Mouse (Mus musculus): ENCODE data around the gene Radil.

The Radil gene

DNA sequence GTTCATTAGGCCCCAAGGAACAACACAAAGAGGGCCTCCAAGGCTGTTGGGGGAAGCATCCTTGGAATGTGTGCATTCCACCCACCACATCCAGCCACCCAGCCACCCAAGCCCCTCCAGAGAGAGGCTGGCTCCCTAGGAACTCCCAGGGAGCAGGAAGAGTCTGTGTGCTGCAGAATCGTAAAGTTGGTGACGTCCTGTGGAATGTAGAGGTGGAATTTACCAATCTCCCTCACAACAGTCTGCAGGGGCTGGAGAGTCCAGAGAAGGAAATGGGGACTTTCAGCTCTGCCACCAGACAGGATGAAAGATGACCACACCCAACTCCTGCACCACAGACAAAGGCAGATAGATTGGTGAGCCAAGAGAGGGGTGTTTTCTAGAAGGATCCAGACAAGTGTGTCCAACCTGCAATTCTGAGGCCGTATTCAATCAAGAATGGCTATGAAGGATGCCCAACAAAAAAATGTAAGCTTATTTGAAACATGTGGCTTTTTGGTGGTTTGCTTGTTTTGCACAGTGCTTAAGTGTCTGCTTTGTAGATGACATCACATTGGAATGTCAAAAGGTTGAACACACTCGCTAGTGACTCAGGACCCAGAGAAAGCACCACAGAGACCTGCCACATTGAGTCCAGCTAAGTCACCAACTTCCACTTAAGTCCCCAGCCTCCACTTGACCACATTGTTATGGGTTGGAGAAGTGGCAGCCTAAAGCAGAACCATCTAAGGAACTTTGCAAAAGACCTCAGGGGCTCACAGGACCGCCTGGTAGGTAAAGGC, 5.7 kb downstream of the Radil start:
- DNase-seq (ENCODE audit: extremely low read depth, low read depth, low spot score) = no peak

DNA sequence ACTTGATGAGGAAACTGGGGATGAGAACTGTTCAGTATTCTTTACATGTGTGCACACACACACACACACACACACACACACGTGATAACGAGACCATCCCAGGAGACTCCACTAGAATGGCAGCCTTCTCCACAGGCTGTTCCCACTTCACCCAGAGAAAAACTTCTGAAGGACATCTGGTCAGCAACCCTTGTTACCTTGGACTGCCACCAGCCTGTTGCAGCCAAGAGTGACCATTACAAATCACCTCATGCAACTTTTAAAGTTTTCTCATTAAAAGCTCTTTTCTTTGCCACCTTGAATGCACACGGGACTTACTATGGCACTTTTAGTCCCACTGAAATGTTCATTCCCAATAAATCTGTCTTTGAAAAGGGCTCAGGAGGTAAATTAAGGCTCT, 13.6 kb downstream of the Radil start:
- DNase-seq (ENCODE audit: extremely low read depth, low read depth, low spot score) = no peak

DNA sequence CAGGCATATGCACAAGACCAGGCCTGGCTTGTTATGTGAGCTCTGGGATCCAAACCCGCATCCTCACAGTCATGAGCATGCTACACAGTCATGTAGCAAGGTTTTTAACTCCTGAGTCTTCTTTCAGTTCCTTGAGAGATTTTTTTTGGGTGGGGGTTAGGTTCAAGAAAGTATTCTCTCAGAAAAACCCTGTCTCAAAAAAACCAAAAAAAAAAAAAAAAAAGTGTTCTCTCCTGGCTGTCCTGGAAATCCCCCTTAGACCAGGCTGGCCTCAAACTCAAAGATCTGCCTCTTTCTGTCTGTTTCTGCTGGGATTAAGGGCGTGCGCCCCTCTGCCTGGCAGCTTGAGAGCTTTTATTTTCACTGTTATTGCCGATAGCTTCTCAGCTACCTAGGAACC, 15.5 kb downstream of the Radil start:
- no peak for DNase-seq (ENCODE audit: extremely low read depth, low read depth, low spot score)

DNA sequence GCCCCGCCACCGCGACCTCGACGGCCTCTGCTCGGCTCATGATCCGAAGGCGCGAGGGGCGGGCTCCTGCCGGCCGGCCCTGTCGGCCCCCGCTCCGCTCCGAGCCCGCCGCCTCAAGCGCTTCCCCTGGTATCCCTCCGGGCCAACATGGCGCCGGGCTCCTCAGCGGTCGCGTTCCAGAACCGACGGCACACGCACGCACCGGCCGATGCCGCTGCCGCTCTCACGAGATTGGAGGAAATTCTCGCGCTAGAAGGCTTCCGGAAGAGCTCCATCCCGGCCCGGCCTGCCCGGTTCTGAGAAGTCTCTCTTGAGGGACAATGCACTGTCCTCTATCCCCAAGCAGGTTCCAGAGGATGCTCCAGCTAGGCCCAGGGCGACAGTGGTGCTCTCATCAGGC, 21.0 kb downstream of the Radil start, which contains the start of gene Papolb:
Papolb (minus strand) TSS at position 162 of the 400 bp plus-strand sequence.
- no peak for DNase-seq (ENCODE audit: extremely low read depth, low read depth, low spot score)

DNA sequence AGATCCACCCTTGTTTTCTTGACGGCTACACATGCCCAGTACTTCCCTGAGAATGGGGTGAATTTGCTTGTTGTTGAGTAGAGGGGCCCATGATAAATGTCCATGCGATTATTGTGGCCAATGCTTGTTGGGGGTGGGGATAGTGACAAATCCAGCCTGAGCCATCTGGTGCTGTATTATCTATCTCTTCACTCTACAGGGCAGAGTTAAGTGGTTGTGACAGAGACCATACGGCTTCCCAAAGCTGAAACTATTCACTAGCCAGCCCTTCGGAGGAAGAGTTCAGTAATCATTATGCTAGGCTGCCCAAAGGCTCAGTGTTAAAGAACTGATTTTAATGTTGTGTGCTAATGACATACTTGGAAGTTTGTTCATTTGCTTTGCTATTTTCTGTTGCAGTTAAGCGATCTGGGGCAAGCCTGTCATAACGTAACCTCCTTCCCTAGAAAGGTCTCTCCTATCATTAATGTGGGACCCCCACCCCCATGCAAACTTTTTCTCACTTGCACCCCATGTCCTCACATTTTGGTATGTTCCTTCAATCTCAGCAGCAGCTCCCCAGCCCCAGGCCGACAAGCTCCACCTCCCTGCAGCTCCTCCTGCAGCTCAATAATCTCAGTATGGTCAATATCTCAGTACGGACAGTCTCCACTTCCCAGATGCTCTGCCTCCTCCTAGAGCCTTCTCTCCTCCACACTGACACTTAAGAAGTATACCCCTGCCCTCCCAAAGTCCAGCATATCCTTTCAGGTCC, 26.0 kb downstream of the Radil start:
- no peak for DNase-seq (ENCODE audit: extremely low read depth, low read depth, low spot score)

DNA sequence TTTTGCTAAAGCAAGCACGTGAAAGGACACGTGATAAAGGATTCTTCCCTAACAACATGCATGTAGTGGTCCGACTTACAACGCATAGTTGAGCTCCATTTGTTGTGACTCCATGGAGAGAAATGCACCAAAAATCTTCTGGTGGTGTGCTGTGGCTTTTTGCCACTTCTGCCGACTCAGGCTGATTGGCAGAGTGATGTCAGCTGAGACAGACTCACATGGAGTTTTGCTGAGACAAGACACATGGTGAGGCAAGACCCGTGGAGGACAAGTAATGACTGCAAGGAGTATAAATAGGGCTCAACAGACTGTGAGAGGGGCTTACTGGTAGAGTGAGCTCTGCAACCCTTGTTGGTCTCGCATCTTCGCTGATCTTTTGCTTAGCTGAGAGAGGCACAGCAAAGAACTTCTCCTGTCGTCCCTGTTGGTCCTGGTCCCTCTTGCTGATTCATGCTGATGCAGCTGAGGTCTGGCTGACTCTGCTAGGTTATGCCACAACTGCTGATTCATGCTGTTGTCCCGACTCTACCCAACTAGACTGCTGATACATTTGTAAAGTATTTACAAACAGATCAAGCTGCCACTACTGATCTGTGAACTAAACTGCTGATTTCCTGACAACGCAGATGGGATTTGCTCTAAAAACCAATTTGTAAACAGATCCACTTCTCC, 29.6 kb downstream of the Radil start:
- DNase-seq (ENCODE audit: extremely low read depth, low read depth, low spot score) = no peak

DNA sequence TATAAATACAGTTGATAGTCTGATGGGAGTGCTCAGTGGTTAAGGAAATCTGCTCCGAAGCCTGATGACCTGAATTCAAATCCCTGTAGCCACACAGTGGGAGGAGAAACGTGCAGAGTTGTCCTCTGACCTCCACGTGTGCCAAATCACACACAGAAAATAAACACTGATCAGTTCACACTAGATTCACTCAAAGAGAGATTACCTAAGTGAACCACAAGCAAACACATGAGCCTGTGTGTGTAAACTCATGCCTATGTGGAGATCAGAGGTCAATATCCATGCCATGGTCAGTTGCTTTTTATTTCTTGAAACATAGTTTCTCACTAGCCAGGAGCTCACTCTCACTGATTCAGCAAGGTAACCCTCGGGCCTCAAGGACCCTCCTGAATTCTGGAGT, 30.5 kb downstream of the Radil start:
- DNase-seq (ENCODE audit: extremely low read depth, low read depth, low spot score) = no peak

DNA sequence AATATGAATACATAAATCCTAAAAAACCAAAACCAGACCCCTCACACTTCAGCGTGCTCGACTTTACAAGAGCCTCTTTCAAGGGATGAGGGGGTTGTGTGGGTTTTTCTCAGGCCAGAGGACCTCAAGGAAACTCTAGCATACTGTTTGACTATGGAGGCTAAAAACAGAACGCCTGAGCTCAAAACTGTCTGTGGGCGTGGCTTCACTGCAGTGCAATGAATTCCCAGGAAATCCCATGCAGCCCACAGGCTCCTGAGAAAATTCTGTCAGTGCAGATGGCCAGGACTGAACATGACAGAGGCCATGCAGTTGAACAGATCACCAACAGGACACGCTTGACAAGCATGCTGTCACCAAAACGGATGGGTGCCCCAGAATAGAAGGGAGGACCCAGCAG, 31.9 kb downstream of the Radil start:
- DNase-seq (ENCODE audit: extremely low read depth, low read depth, low spot score) = no peak

DNA sequence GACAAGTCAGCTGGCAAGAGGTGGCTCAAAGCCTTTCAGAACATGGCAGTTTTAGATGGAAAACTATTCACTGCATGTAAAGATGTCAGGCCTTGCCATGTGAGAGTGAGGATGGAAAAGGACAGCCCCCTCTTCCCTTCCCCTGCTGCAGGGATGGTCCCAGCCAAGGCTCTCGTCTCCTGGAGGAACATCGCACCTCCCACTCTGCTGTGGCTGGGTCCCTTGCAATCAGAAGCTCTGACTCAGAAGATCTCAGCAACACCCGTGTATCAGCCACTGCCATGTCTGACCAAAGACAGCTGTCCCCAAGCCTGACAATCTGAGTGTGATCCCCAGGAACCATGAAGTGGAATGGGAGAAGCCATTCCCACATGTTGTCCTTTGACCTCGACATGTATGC, 38.8 kb downstream of the Radil start:
- DNase-seq (ENCODE audit: extremely low read depth, low read depth, low spot score) = no peak

DNA sequence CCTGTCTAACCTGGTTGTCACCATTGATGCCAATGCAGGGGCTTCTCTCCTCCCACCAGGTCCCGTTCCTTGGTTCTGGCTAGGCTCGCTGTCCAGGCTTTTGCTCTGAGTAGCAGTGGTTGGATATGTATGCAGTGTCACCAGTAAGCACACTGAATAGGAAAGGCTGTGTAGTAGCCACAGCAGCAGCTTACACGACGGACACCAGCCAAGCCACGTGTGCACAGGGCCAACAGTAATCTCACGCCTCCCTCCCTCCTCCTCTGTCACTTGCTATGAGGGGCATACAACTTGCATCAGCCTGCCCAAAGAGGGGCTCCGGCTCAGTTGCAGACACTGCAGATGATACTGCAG, 40.9 kb downstream of the Radil start:
- no peak for DNase-seq (ENCODE audit: extremely low read depth, low read depth, low spot score)

DNA sequence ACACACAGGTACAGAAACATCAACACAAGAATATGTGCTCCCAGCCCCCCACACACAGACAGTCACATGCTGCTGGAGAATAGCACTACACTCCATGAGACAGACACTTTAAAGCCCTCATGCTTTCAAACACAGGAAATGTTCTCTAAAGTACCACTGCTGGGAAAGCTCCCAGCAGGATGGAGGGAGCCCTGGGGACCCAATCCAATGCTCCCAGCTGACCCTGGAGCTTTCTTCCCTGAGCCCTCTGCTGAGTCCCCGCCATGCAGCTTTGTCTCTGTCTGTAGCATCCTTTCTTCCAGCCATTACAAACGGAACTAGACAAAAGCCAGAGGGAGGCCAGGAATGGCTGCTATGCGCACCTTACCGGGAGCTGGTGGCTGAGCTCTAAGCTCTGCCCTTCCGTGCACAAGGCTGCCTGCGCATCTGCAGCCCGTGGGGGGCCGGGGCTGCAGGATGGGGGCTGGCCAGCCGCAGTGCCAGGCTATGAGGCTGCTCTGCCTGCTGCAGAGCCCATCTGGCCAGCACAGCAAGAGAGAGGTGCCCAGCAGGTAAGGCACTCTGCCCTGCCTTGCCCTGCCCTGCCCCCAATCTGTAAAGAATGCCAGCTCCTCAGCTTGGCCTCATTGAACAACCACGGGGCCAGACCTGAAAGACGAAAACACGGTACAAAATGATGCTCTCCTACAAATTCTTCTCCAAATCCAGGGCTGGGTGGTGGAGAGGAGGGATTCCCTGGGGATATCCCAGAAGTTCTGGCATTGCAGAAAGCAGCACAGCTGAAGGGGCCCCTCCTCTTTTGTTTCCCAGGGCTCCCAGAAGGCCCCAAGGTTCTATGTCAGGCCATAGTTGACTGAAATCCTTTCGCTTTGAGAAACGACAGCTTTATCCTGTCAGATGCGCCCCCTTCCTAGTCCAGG, 41.5 kb downstream of the Radil start:
- no peak for DNase-seq (ENCODE audit: extremely low read depth, low read depth, low spot score)

DNA sequence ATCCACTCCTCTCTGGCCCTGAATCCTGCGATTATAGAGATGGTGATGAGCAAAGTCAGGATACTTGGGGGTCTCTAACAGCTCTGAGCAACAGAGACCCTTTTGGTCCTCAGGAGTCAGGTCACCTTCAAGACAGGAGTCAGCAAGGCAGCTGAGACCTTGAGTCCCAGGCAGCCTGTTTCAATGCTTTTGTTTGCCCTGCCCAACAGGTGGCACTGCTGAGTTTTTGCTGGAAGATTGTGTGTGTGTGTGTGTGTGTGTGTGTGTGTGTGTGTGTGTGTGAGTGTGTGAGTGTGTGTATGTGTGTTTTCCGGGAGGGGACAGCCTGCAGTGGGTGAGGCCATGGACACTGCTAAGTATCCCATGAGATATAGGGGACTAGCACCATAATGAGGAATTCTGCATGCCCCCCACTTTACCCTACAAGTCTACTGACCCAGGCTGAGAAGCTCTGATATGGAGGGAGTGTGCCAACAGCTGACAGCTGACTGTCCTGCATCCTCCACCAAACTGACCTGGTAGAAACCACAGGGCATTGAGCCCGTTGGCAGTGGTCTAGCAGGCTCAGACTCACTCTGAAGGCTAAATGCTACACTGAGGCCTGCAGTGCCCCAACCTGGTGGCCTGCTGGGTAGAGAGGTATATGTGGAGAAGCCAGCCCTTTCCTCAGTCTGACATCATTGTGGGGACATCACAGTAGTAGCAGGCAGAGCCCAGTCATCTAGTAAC, 45.0 kb downstream of the Radil start:
- no peak for DNase-seq (ENCODE audit: extremely low read depth, low read depth, low spot score)

DNA sequence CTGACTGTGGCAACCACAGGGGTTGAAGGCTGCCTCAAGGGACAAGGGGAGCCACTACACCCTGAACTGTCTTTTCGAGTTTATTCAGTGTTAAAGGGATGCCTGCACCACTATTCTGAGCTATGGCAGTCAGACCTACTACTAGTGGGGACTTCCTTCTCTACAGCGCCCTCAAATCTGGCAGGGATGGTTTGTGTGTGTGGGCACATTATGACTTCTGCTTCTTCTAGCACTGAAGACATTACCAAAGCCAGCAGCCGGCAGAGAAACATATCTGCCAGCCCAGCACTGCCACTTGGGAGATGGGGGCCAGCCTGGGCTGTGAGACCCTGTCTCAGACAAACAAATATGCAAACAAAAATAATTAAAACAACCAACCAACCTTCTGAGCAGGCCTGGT, 46.7 kb downstream of the Radil start:
- DNase-seq (ENCODE audit: extremely low read depth, low read depth, low spot score) = no peak

DNA sequence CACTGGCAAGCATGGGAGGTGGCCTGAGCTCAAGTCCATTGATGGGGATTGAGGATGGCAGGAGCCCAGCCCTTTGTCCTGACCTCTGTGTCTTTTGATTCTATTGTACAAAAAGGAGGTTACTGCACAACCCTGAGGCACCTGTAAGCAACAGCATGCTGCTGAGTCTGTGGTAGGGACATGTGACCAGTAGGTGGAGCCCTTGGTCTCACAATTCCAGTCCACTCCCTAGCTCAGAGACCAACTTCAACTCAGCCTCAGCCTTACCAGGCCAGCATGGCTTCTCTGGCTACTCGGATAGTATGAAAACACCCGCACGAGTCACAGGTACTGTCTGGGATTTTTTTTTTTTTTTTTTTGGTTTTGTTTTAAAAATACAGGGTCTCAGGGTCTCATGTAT, 48.5 kb downstream of the Radil start:
- DNase-seq (ENCODE audit: extremely low read depth, low read depth, low spot score) = no peak

DNA sequence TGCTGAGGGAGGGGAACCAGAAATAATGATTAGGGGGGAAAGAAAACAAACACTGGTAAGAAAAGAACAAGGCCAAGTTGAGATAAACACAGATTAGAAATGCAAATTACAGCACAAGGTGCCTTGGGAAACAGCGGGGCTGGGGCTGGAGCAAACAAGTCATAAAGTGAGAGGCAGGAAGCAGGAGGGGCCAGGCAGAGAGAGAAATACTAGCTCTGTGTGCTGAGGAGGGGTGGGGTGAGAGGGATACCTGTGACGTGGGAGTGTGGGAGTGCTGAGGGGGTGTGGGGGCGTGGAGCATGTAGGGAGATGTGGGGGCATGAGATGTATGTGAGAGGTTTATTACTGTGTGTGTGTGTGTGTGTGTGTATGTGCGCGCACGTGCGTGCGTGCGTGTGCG, 50.0 kb downstream of the Radil start:
- no peak for DNase-seq (ENCODE audit: extremely low read depth, low read depth, low spot score)

DNA sequence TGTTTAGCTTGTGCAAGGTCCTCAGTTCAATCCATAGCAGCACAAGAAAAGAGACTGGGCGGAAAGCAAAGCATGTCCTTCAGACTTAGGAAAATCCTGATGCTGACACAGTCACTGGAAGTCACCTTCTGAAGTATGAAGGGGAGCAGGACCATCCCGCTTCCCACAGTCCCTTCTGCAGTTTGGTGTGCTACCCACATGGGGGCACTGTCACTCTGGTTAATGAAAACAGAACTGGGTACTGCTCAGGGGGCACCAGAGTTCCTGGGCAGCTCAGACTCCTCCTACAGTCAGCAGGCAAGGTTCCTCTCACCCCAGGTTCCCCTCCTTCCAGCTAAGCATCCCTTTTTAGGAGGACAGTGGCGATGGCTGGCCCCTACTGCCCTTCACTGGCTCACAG, 51.9 kb downstream of the Radil start:
- no peak for DNase-seq (ENCODE audit: extremely low read depth, low read depth, low spot score)

DNA sequence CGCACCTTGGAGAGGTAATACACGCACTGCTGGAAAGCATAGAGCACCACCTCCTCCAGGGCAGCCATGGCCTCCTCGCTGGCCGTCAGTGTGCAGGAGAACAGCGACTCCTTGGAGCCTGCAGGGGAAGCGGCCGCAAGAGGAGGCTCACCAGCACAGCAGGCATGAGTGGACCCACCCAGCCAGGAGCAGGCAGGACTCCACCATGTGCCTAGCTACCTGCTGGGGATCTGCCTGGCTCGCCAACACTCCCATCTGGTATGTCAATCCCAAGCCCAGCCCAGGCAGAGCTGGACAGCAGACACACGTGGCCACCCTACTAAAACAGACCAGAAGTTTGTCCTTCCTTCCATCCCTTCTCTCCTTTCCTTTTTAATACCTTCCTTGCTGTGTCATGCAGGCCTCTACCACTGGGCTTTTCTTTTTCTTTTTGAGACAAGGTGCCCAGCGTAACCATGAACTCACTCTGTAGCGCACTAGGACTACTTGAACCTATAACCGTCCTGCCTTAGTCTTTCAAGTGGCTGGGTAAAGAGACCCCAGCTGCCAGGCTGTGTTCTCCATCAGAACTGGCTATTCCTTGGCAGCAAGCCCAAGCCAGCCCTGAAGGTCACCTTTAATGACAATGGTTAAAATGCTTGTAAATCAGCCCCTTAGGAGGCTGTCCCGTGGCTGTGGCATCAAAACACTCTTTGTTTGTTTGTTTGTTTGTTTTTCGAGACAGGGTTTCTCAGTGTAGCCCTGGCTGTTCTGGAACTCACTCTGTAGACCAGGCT, 55.4 kb downstream of the Radil start:
- no peak for DNase-seq (ENCODE audit: extremely low read depth, low read depth, low spot score)

DNA sequence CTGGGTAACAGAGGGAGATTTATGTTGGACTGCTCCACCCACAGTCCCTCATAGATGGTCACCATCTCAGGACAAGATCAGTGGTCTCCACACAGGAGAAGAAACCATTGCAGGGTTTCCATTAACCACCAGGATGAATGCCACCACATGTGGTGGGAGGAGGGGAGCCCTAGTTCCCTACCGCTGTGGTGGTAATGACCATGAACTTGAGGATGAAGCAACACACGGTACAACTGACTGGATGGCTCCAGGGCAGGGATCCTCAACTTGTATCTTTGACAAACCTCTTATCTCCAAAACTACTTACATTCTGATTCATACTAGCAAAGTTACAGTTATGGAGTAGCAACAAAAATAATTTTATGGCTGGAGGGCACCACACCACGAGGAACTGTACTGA, 57.6 kb downstream of the Radil start:
- DNase-seq (ENCODE audit: extremely low read depth, low read depth, low spot score) = no peak

DNA sequence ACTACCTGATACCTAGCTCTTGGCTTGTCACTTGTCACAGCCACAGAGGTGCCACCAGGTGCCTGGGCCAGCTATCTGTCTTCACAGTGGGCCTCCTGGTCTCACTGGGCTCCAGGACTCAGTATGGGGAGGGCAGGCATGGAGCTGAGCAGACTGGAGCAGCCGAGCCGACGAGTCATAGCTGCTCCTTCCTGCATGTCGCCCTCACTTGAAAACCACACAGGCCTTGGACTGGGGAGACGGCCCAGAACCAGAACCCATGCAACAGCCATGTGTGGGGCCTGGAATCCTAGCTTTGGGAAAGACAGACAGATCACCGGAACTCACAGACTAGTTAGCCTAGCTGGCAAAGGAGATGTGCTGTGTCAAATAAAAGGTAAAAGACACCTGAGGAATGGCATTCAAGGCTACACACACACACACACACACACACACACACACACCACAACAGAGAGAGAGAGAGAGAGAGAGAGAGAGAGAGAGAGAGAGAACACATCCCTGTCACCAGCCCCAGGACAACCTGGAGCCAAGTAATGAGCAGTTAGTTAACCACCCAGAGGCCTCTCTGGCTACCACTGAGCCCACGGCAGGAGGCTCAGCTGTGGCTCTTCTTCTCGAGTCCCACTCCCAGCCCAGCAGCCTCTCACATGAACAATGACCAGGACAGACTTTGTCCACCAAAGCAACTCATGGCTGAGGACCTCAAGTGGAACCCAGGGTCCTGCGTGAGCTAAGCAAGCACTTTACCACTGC, 60.8 kb downstream of the Radil start:
- DNase-seq (ENCODE audit: extremely low read depth, low read depth, low spot score) = no peak
